Mouse (Mus musculus) kidney, postnatal 0 days (tissue): ENCODE data around the gene Mettl9. TPM values are rescaled to one million over a fixed set of nuclear protein-coding genes. Genes with fewer than 3 reads are reported as not detected.

Experiments
- ATAC-seq: fragments of 200-750 bp; cut with Nextera tagmentation; replicated peaks from 2 replicates; pipeline ENCODE4 v1.8.0; 2017; ENCODE audit warnings: low read depth, moderate number of reproducible peaks, moderate TSS enrichment, moderate library complexity; ENCODE audit not compliant: low FRiP score
- DNase-seq: peaks from one replicate; pipeline ENCODE4 v3.0.0-alpha.2; 2016; ENCODE audit warnings: low spot score
- H3K27ac ChIP-seq: fragments of 300-500 bp; sonication (generic); 2 replicates; pipeline ENCODE4 v1.5.1; 2014; ENCODE audit warnings: mild to moderate bottlenecking
- H3K27me3 ChIP-seq: fragments of 300-500 bp; sonication (generic); 2 replicates; pipeline ENCODE4 v1.6.1; 2014; ENCODE audit warnings: low read length, mixed read lengths; ENCODE audit not compliant: insufficient read depth
- H3K36me3 ChIP-seq: fragments of 300-500 bp; sonication (generic); 2 replicates; pipeline ENCODE4 v1.6.1; 2014; ENCODE audit warnings: low read length, mixed read lengths; ENCODE audit not compliant: insufficient read depth
- H3K4me1 ChIP-seq: fragments of 300-500 bp; sonication (generic); replicated peaks from 2 replicates; pipeline ENCODE4 v1.6.1; 2014; ENCODE audit warnings: antibody characterized with exemption, low read length, mixed read lengths; ENCODE audit not compliant: insufficient read depth
- H3K4me2 ChIP-seq: fragments of 300-500 bp; sonication (generic); 2 replicates; pipeline ENCODE4 v1.6.1; 2014; ENCODE audit warnings: mild to moderate bottlenecking, low read length, moderate library complexity, mixed read lengths
- H3K4me3 ChIP-seq: fragments of 300-500 bp; sonication (generic); replicated peaks from 2 replicates; pipeline ENCODE4 v1.5.1; 2014; ENCODE audit warnings: low read depth, low read length
- H3K9ac ChIP-seq: fragments of 300-500 bp; sonication (generic); 2 replicates; pipeline ENCODE4 v1.6.1; 2014; ENCODE audit warnings: low read depth, low read length
- H3K9me3 ChIP-seq: fragments of 300-500 bp; sonication (generic); replicated peaks from 2 replicates; pipeline ENCODE4 v1.6.1; 2016; ENCODE audit warnings: low read length, inconsistent platforms, mixed read lengths
- CTCF ChIP-seq: IDR thresholded peaks from 2 replicates; pipeline ENCODE4 v1.5.1; 2016; ENCODE audit warnings: antibody characterized with exemption, low read depth, mild to moderate bottlenecking, moderate library complexity
- WGBS: fragments of 180-500 bp; shearing (Covaris S2); extraction: QIAGEN DNeasy Blood & Tissue Kit; methylation state at CpG from one replicate; pipeline ENCODE4 v1.1.7; 2014; 5-methylcytosine and 5-hydroxymethylcytosine counted together
- polyA plus RNA-seq: library from polyadenylated mRNA; unstranded; fragments of >200 nt; fragmentation: Nextera tagmentation; extraction: Ambion mirVana; gene quantifications from 2 replicates; pipeline ENCODE4 v1.2.1, GENCODE M21; 2015

Mettl9 gene
- polyA plus RNA-seq, 1 experiment from 2014 or later = 177 TPM

GRCm38 (mm10) chr7:121043510-121043909 lies 9.3 kb downstream of the Mettl9 start:
- no peak for TF ChIP-seq CTCF
- WGBS = 97% methylated on average over 1 of the region's 1 CpGs
- no peaks in the 10 kb centered on the region for H3K9me3 ChIP-seq

GRCm38 (mm10) chr7:121044251-121044650 lies 10.0 kb downstream of the Mettl9 start:
- no peaks in the 10 kb centered on the region for H3K36me3 ChIP-seq
- no peak overlapping the region for H3K4me2 ChIP-seq
- TF ChIP-seq CTCF = no peak
- no peak overlapping the region for H3K9ac ChIP-seq
- no peak for ATAC-seq
- H3K27ac ChIP-seq = no peak overlapping the region
- DNase-seq = no peak
- WGBS = 43% methylated on average over 1 of the region's 1 CpGs
- no peak overlapping the region for H3K4me3 ChIP-seq
- H3K9me3 ChIP-seq = no peaks in the 10 kb centered on the region
- 0 out of 2 replicates have a peak, but pooled peaks cover 18% of the 10 kb centered on the region for H3K4me1 ChIP-seq
- no peaks in the 10 kb centered on the region for H3K27me3 ChIP-seq

More at GRCm38 (mm10) chr7:121043510-121043909, 9.3 kb downstream of the Mettl9 start:
- Histone ChIP-seq H3K4me3 (no peak overlapping the region), H3K27me3 (no peaks in the 10 kb centered on the region), H3K4me2 (no peak overlapping the region), H3K9ac (no peak overlapping the region), H3K27ac (no peak overlapping the region), H3K36me3 (no peaks in the 10 kb centered on the region), H3K4me1 (0 out of 2 replicates have a peak, but pooled peaks cover 18% of the 10 kb centered on the region)
- no peak for DNase-seq
- no peak for ATAC-seq

- Histone ChIP-seq H3K4me3 (no peak overlapping the region), H3K4me1 (0 out of 2 replicates have a peak, but pooled peaks cover 16% of the 10 kb centered on the region), H3K9me3 (no peaks in the 10 kb centered on the region), H3K27ac (peak overlapping the region; percentile 63), H3K4me2 (0 out of 2 replicates have a peak overlapping the region, but pooled peaks have one; percentile 8), H3K36me3 (0 out of 2 replicates have a peak, but pooled peaks cover 6% of the 10 kb centered on the region), H3K9ac (no peak overlapping the region), H3K27me3 (no peaks in the 10 kb centered on the region)
- peak; percentile 80 for ATAC-seq
- WGBS = 41% methylated on average over 6 of the region's 6 CpGs
- TF ChIP-seq CTCF = no peak
- DNase-seq = peak; percentile 82
Measured at GRCm38 (mm10) chr7:121045671-121046453, 11.6 kb downstream of the Mettl9 start.

- ATAC-seq (no peak), DNase-seq (no peak)
- Histone ChIP-seq H3K4me2 (no peak overlapping the region), H3K4me3 (no peak overlapping the region), H3K27ac (no peak overlapping the region), H3K9me3 (no peaks in the 10 kb centered on the region), H3K36me3 (0 out of 2 replicates have a peak, but pooled peaks cover 10% of the 10 kb centered on the region), H3K9ac (no peak overlapping the region), H3K4me1 (0 out of 2 replicates have a peak, but pooled peaks cover 13% of the 10 kb centered on the region), H3K27me3 (no peaks in the 10 kb centered on the region)
- no peak for TF ChIP-seq CTCF
- 92% methylated on average over 2 of the region's 2 CpGs for WGBS
Measured at GRCm38 (mm10) chr7:121047624-121048023, 13.4 kb downstream of the Mettl9 start.

- 0 out of 2 replicates have a peak, but pooled peaks cover 29% of the 10 kb centered on the region for H3K36me3 ChIP-seq
- no peak overlapping the region for H3K9ac ChIP-seq
- ATAC-seq (no peak), DNase-seq (no peak)
- TF ChIP-seq CTCF = no peak
- no peak overlapping the region for H3K4me2 ChIP-seq
- H3K4me3 ChIP-seq = no peak overlapping the region
- H3K27ac ChIP-seq = no peak overlapping the region
- H3K4me1 ChIP-seq = no peaks in the 10 kb centered on the region
- no peaks in the 10 kb centered on the region for H3K9me3 ChIP-seq
- WGBS = 81% methylated on average over 4 of the region's 4 CpGs
- H3K27me3 ChIP-seq = no peaks in the 10 kb centered on the region
Measured at GRCm38 (mm10) chr7:121053071-121053470, 18.8 kb downstream of the Mettl9 start.

GRCm38 (mm10) chr7:121059477-121060218 lies 25.4 kb downstream of the Mettl9 start:
- no peaks in the 10 kb centered on the region for H3K9me3 ChIP-seq
- TF ChIP-seq CTCF = no peak
- ATAC-seq (peak; percentile 40; the same call in 1 of the 2 replicates), DNase-seq (no peak)
- H3K4me3 ChIP-seq = no peak overlapping the region
- no peak overlapping the region; the same call in 1 of the 2 replicates for H3K27ac ChIP-seq
- H3K9ac ChIP-seq = no peak overlapping the region
- H3K36me3 ChIP-seq = peaks cover 14% of the 10 kb centered on the region; the same call in 1 of the 2 replicates
- H3K4me2 ChIP-seq = no peak overlapping the region
- 41% methylated on average over 6 of the region's 6 CpGs for WGBS
- H3K27me3 ChIP-seq = no peaks in the 10 kb centered on the region
- peaks cover 13% of the 10 kb centered on the region; the same call in 1 of the 2 replicates for H3K4me1 ChIP-seq
